Mouse (Mus musculus): Measurements from ENCODE around the gene Cdh3. TPM values are rescaled to one million over a fixed set of nuclear protein-coding genes. Genes with fewer than 3 reads are reported as not detected.
A peak's percentile ranks its signal among the peaks of the same experiment; 100 is the strongest.

Gene Cdh3
- polyA plus RNA-seq (2014; fragmentation: Nextera tagmentation; extraction: Ambion mirVana) = 4.1 and 4.6 TPM in 2 replicates

- H3K36me3 ChIP-seq (ENCODE audit: control insufficient read depth, insufficient read depth, low read length) = no peaks in the 10 kb centered on the region
- ATAC-seq (ENCODE audit: low read depth) = peak; percentile 29; the same call in 1 of the 2 replicates
- peak within 1 kb of the TSS; percentile 42 for H3K9ac ChIP-seq (replicated peaks; ENCODE audit: low read depth, low read length)
- H3K4me1 ChIP-seq (ENCODE audit: control insufficient read depth, insufficient read depth, low read length) = peaks cover 30% of the 10 kb centered on the region; the same call in 1 of the 2 replicates
- no peak within 1 kb of the TSS for H3K27ac ChIP-seq (ENCODE audit: low read depth, low read length)
- H3K4me2 ChIP-seq (ENCODE audit: low read depth, low read length) = peak within 1 kb of the TSS; percentile 46
- peak within 1 kb of the TSS; percentile 31 for H3K4me3 ChIP-seq (ENCODE audit: low read depth, low read length)
- H3K27me3 ChIP-seq (ENCODE audit: control insufficient read depth, insufficient read depth, low read length) = peaks cover 30% of the 10 kb centered on the region
- WGBS = under 1% methylated on average over 34 of the region's 34 CpGs
- no peaks in the 10 kb centered on the region for H3K9me3 ChIP-seq (ENCODE audit: control insufficient read depth, low read length)
Observed at GRCm38 (mm10) chr8:106510365-106510975, at the start of gene Cdh3. Gene Cdh3, plus strand, starts transcription at chr8:106510891.

GRCm38 (mm10) chr8:106462131-106462530, 48.6 kb upstream of the Cdh3 start:
- Histone ChIP-seq H3K9me3 (ENCODE audit: control insufficient read depth, low read length) (no peaks in the 10 kb centered on the region), H3K4me1 (ENCODE audit: control insufficient read depth, insufficient read depth, low read length) (no peaks in the 10 kb centered on the region), H3K27ac (ENCODE audit: low read depth, low read length) (no peak overlapping the region), H3K9ac (replicated peaks; ENCODE audit: low read depth, low read length) (no peak overlapping the region), H3K4me2 (ENCODE audit: low read depth, low read length) (no peak overlapping the region), H3K36me3 (ENCODE audit: control insufficient read depth, insufficient read depth, low read length) (no peaks in the 10 kb centered on the region), H3K27me3 (ENCODE audit: control insufficient read depth, insufficient read depth, low read length) (no peaks in the 10 kb centered on the region), H3K4me3 (ENCODE audit: low read depth, low read length) (no peak overlapping the region)
- no peak for ATAC-seq (ENCODE audit: low read depth)
- WGBS = 86% methylated on average over 5 of the region's 5 CpGs

GRCm38 (mm10) chr8:106463795-106464194, 46.9 kb upstream of the Cdh3 start:
- no peak for ATAC-seq (ENCODE audit: low read depth)
- 86% methylated on average over 6 of the region's 6 CpGs for WGBS
- Histone ChIP-seq H3K4me1 (ENCODE audit: control insufficient read depth, insufficient read depth, low read length) (no peaks in the 10 kb centered on the region), H3K9me3 (ENCODE audit: control insufficient read depth, low read length) (no peaks in the 10 kb centered on the region), H3K9ac (replicated peaks; ENCODE audit: low read depth, low read length) (no peak overlapping the region), H3K4me2 (ENCODE audit: low read depth, low read length) (no peak overlapping the region), H3K27me3 (ENCODE audit: control insufficient read depth, insufficient read depth, low read length) (no peaks in the 10 kb centered on the region), H3K27ac (ENCODE audit: low read depth, low read length) (no peak overlapping the region), H3K4me3 (ENCODE audit: low read depth, low read length) (no peak overlapping the region), H3K36me3 (ENCODE audit: control insufficient read depth, insufficient read depth, low read length) (no peaks in the 10 kb centered on the region)

- no peaks in the 10 kb centered on the region for H3K27me3 ChIP-seq (ENCODE audit: control insufficient read depth, insufficient read depth, low read length)
- 59% methylated on average over 7 of the region's 7 CpGs for WGBS
- no peak overlapping the region for H3K4me2 ChIP-seq (ENCODE audit: low read depth, low read length)
- no peaks in the 10 kb centered on the region for H3K4me1 ChIP-seq (ENCODE audit: control insufficient read depth, insufficient read depth, low read length)
- no peaks in the 10 kb centered on the region for H3K9me3 ChIP-seq (ENCODE audit: control insufficient read depth, low read length)
- no peak overlapping the region for H3K4me3 ChIP-seq (ENCODE audit: low read depth, low read length)
- no peak overlapping the region for H3K9ac ChIP-seq (replicated peaks; ENCODE audit: low read depth, low read length)
- no peak for ATAC-seq (ENCODE audit: low read depth)
- no peaks in the 10 kb centered on the region for H3K36me3 ChIP-seq (ENCODE audit: control insufficient read depth, insufficient read depth, low read length)
- no peak overlapping the region for H3K27ac ChIP-seq (ENCODE audit: low read depth, low read length)
Observed at GRCm38 (mm10) chr8:106469485-106469884, 41.2 kb upstream of the Cdh3 start.

GRCm38 (mm10) chr8:106474001-106474400, 36.7 kb upstream of the Cdh3 start:
- H3K36me3 ChIP-seq (ENCODE audit: control insufficient read depth, insufficient read depth, low read length) = no peaks in the 10 kb centered on the region
- ATAC-seq (ENCODE audit: low read depth) = no peak
- no peaks in the 10 kb centered on the region for H3K4me1 ChIP-seq (ENCODE audit: control insufficient read depth, insufficient read depth, low read length)
- H3K4me2 ChIP-seq (ENCODE audit: low read depth, low read length) = no peak overlapping the region
- H3K9me3 ChIP-seq (ENCODE audit: control insufficient read depth, low read length) = no peaks in the 10 kb centered on the region
- H3K27me3 ChIP-seq (ENCODE audit: control insufficient read depth, insufficient read depth, low read length) = no peaks in the 10 kb centered on the region
- H3K9ac ChIP-seq (replicated peaks; ENCODE audit: low read depth, low read length) = no peak overlapping the region
- H3K4me3 ChIP-seq (ENCODE audit: low read depth, low read length) = no peak overlapping the region
- WGBS = 95% methylated on average over 5 of the region's 5 CpGs
- H3K27ac ChIP-seq (ENCODE audit: low read depth, low read length) = no peak overlapping the region

- no peak within 1 kb of the TSS for H3K4me2 ChIP-seq (ENCODE audit: low read depth, low read length)
- H3K9me3 ChIP-seq (ENCODE audit: control insufficient read depth, low read length) = no peaks in the 10 kb centered on the region
- H3K27me3 ChIP-seq (ENCODE audit: control insufficient read depth, insufficient read depth, low read length) = no peaks in the 10 kb centered on the region
- WGBS = 79% methylated on average over 8 of the region's 8 CpGs
- H3K4me1 ChIP-seq (ENCODE audit: control insufficient read depth, insufficient read depth, low read length) = no peaks in the 10 kb centered on the region
- H3K27ac ChIP-seq (ENCODE audit: low read depth, low read length) = no peak within 1 kb of the TSS
- ATAC-seq (ENCODE audit: low read depth) = no peak
- no peaks in the 10 kb centered on the region for H3K36me3 ChIP-seq (ENCODE audit: control insufficient read depth, insufficient read depth, low read length)
- H3K4me3 ChIP-seq (ENCODE audit: low read depth, low read length) = no peak within 1 kb of the TSS
- no peak within 1 kb of the TSS for H3K9ac ChIP-seq (replicated peaks; ENCODE audit: low read depth, low read length)
Observed at GRCm38 (mm10) chr8:106500018-106500685, 10.5 kb upstream of the Cdh3 start, which contains the start of gene 6030452D12Rik. Gene 6030452D12Rik, plus strand, starts transcription at chr8:106500522.

- ATAC-seq (ENCODE audit: low read depth) = no peak
- Histone ChIP-seq H3K4me2 (ENCODE audit: low read depth, low read length) (no peak overlapping the region), H3K4me1 (ENCODE audit: control insufficient read depth, insufficient read depth, low read length) (peaks cover 14% of the 10 kb centered on the region; the same call in 1 of the 2 replicates), H3K27ac (ENCODE audit: low read depth, low read length) (no peak overlapping the region), H3K36me3 (ENCODE audit: control insufficient read depth, insufficient read depth, low read length) (no peaks in the 10 kb centered on the region), H3K9ac (replicated peaks; ENCODE audit: low read depth, low read length) (no peak overlapping the region), H3K4me3 (ENCODE audit: low read depth, low read length) (no peak overlapping the region), H3K9me3 (ENCODE audit: control insufficient read depth, low read length) (no peaks in the 10 kb centered on the region), H3K27me3 (ENCODE audit: control insufficient read depth, insufficient read depth, low read length) (peaks cover 8% of the 10 kb centered on the region)
- 92% methylated on average over 7 of the region's 7 CpGs for WGBS
Observed at GRCm38 (mm10) chr8:106504241-106504640, 6.5 kb upstream of the Cdh3 start.

GRCm38 (mm10) chr8:106505328-106505965, 5.2 kb upstream of the Cdh3 start:
- 53% methylated on average over 10 of the region's 10 CpGs for WGBS
- ATAC-seq (ENCODE audit: low read depth) = no peak
- H3K4me2 ChIP-seq (ENCODE audit: low read depth, low read length) = no peak overlapping the region
- no peaks in the 10 kb centered on the region for H3K36me3 ChIP-seq (ENCODE audit: control insufficient read depth, insufficient read depth, low read length)
- peaks cover 17% of the 10 kb centered on the region; the same call in 1 of the 2 replicates for H3K4me1 ChIP-seq (ENCODE audit: control insufficient read depth, insufficient read depth, low read length)
- no peaks in the 10 kb centered on the region for H3K9me3 ChIP-seq (ENCODE audit: control insufficient read depth, low read length)
- H3K9ac ChIP-seq (replicated peaks; ENCODE audit: low read depth, low read length) = no peak overlapping the region
- no peak overlapping the region for H3K4me3 ChIP-seq (ENCODE audit: low read depth, low read length)
- peaks cover 15% of the 10 kb centered on the region for H3K27me3 ChIP-seq (ENCODE audit: control insufficient read depth, insufficient read depth, low read length)
- H3K27ac ChIP-seq (ENCODE audit: low read depth, low read length) = no peak overlapping the region

- ATAC-seq (ENCODE audit: low read depth) = no peak
- Histone ChIP-seq H3K4me1 (ENCODE audit: control insufficient read depth, insufficient read depth, low read length) (peaks cover 22% of the 10 kb centered on the region; the same call in 1 of the 2 replicates), H3K27me3 (ENCODE audit: control insufficient read depth, insufficient read depth, low read length) (peaks cover 21% of the 10 kb centered on the region), H3K27ac (ENCODE audit: low read depth, low read length) (no peak overlapping the region), H3K9me3 (ENCODE audit: control insufficient read depth, low read length) (no peaks in the 10 kb centered on the region), H3K36me3 (ENCODE audit: control insufficient read depth, insufficient read depth, low read length) (no peaks in the 10 kb centered on the region), H3K4me3 (ENCODE audit: low read depth, low read length) (no peak overlapping the region), H3K4me2 (ENCODE audit: low read depth, low read length) (no peak overlapping the region), H3K9ac (replicated peaks; ENCODE audit: low read depth, low read length) (no peak overlapping the region)
- WGBS = 97% methylated on average over 1 of the region's 1 CpGs
Observed at GRCm38 (mm10) chr8:106506106-106506505, 4.6 kb upstream of the Cdh3 start.

Measured in neural tube, embryonic 14.5 days (tissue).